Mouse (Mus musculus) G1E-ER4 (cell line): ENCODE measurements around the gene Ubl4b. TPM values are rescaled to one million over a fixed set of nuclear protein-coding genes. Genes with fewer than 3 reads are reported as not detected.

Experiments
- GATA1 ChIP-seq: IDR thresholded peaks from one replicate; pipeline ENCODE4 v1.8.0; 2012; ENCODE audit warnings: low read length, inconsistent platforms
- polyA plus RNA-seq: library from polyadenylated mRNA; stranded (reverse); fragments of >175 nt; gene quantifications from 2 replicates; pipeline ENCODE4 v1.2.3, GENCODE M21; 2012

Ubl4b gene
- polyA plus RNA-seq, 1 experiment: not detected

- TF ChIP-seq GATA1: no peak
These were observed 43.5 kb downstream of the Ubl4b start for GRCm38 (mm10) chr3:107511416-107511815.

GRCm38 (mm10) chr3:107508696-107509095, 46.2 kb downstream of the Ubl4b start:
- no peak for TF ChIP-seq GATA1

- TF ChIP-seq GATA1: no peak
These were observed 46.9 kb downstream of the Ubl4b start for GRCm38 (mm10) chr3:107507966-107508365.

- no peak for TF ChIP-seq GATA1
These were observed 48.3 kb downstream of the Ubl4b start for GRCm38 (mm10) chr3:107506531-107506930.

DNA sequence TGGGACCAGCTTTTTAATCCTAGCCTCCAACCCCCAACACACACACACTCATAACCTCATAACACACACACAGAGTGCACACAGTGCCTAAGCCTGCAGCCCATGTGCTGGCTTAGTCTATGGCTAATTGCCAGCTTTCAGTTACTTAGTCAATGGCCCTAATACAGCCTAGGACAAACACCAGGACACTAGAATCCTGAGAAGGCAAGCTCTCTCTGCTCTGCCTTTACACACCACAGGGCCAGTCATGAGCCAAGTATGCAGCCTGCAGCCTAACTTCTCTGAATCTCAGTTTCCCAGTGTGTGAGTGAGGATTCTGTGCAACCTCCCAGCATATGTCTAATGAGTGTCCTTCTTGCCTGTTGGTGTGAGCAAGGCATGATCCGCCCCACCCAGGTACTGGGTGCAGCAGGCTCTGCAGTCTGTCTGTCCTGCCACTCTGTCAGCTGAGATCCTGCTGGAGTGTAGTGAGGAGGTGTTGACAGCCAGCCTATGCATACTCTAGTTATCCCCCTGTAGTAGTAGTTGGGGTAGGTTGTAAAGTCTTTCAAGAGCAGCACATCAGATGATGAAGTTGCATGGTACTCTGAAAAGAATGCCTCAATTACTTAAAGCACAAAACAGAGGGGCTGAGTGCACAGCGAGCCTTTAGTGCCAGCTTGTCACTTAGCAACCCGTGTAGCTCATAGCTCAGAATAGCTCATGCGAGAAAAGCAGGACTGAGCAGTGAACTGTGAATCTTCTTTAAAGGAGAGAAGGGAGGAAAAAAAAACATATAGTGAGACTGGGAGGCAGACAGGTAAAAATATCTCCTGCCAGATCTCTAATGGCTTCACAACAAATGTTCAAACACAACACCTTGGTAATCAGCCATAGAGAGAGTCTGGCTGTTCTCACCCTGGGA, 49.2 kb downstream of the Ubl4b start:
- TF ChIP-seq GATA1: no peak

DNA sequence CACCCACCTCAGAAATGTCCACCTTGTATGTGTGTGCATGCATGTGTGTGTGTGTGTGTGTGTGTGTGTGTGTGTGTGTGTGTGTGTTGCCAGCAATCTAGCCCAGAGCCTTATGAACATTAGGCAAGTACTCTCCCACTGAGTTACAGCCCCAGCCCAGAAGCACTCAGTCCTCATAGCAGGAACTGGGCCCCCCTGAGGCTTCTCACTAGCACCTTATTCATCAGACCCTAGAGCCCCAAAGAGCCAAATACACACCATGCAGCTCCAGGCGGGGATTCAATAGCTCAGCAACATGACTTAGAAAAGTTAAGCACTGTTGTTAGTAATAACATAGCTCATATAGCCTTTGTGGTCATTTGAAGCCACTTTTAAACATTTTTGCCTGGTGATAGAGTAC, 50.3 kb downstream of the Ubl4b start:
- no peak for TF ChIP-seq GATA1

GRCm38 (mm10) chr3:107503716-107504115, 51.2 kb downstream of the Ubl4b start:
- TF ChIP-seq GATA1: no peak

Other genes with a start within 250 kb of the Ubl4b start
- gene Rbm15, start 221.4 kb downstream of the Ubl4b start, polyA plus RNA-seq: 6.0 and 7.4 TPM in 2 replicates
- gene Kcnc4, start 95.5 kb downstream of the Ubl4b start, polyA plus RNA-seq: not detected in 2 replicates
- not detected in 2 replicates for gene Slc6a17, start 37.1 kb downstream of the Ubl4b start, polyA plus RNA-seq
- gene Alx3, start 40.0 kb upstream of the Ubl4b start, polyA plus RNA-seq: not detected in 2 replicates
- gene Gm10961, start 76.2 kb upstream of the Ubl4b start, polyA plus RNA-seq: not detected in 2 replicates
- gene Strip1, start 76.6 kb upstream of the Ubl4b start, polyA plus RNA-seq: 18.3 and 20.0 TPM in 2 replicates
- 11.9 and 14.6 TPM in 2 replicates for gene Ahcyl1, start 141.5 kb upstream of the Ubl4b start, polyA plus RNA-seq
- gene Csf1, start 205.4 kb upstream of the Ubl4b start, polyA plus RNA-seq: not detected in 2 replicates